Mouse (Mus musculus) heart, postnatal 0 days (tissue): ENCODE measurements around the gene Olfr907. TPM values are rescaled to one million over a fixed set of nuclear protein-coding genes. Genes with fewer than 3 reads are reported as not detected.

Experiments
- ATAC-seq: fragments of 200-750 bp; cut with Nextera tagmentation; 2 replicates; pipeline ENCODE4 v1.8.0; 2017; ENCODE audit warnings: low read depth, moderate number of reproducible peaks, moderate library complexity; ENCODE audit not compliant: insufficient read depth
- DNase-seq: peaks from one replicate; pipeline ENCODE4 v3.0.0-alpha.2; 2016; ENCODE audit warnings: low spot score
- H3K27ac ChIP-seq: fragments of 300-500 bp; sonication (generic); 2 replicates; pipeline ENCODE4 v1.5.1; 2014; ENCODE audit warnings: low read depth, mild to moderate bottlenecking
- H3K27me3 ChIP-seq: fragments of 300-500 bp; sonication (generic); 2 replicates; pipeline ENCODE4 v1.6.1; 2014; ENCODE audit warnings: low read length, mixed read lengths; ENCODE audit not compliant: control insufficient read depth, insufficient read depth
- H3K36me3 ChIP-seq: fragments of 300-500 bp; sonication (generic); replicated peaks from 2 replicates; pipeline ENCODE4 v1.6.1; 2014; ENCODE audit warnings: low read length, mixed read lengths; ENCODE audit not compliant: control insufficient read depth, insufficient read depth
- H3K4me1 ChIP-seq: fragments of 300-500 bp; sonication (generic); 2 replicates; pipeline ENCODE4 v1.6.1; 2014; ENCODE audit warnings: antibody characterized with exemption; ENCODE audit not compliant: control insufficient read depth, insufficient read depth
- H3K4me2 ChIP-seq: fragments of 300-500 bp; sonication (generic); 2 replicates; pipeline ENCODE4 v1.6.1; 2014; ENCODE audit warnings: low read depth, mild to moderate bottlenecking, low read length, moderate library complexity
- H3K4me3 ChIP-seq: fragments of 300-500 bp; sonication (generic); 2 replicates; pipeline ENCODE4 v1.5.1; 2014; ENCODE audit warnings: low read depth, low read length
- H3K9ac ChIP-seq: fragments of 300-500 bp; sonication (generic); replicated peaks from 2 replicates; pipeline ENCODE4 v1.6.1; 2014; ENCODE audit warnings: low read depth, low read length, mixed read lengths
- H3K9me3 ChIP-seq: fragments of 300-500 bp; sonication (generic); replicated peaks from 2 replicates; pipeline ENCODE4 v1.6.1; 2016; ENCODE audit warnings: low read length; ENCODE audit not compliant: control insufficient read depth
- CTCF ChIP-seq: IDR thresholded peaks from 2 replicates; pipeline ENCODE4 v1.5.1; 2016; ENCODE audit warnings: antibody characterized with exemption, control low read depth, low read depth
- EP300 ChIP-seq: IDR thresholded peaks from 2 replicates; pipeline ENCODE4 v1.6.1; 2016; ENCODE audit warnings: antibody characterized with exemption, low read depth
- WGBS: fragments of 180-500 bp; shearing (Covaris S2); extraction: QIAGEN DNeasy Blood & Tissue Kit; methylation state at CpG from one replicate; pipeline ENCODE4 v1.1.7; 2014; 5-methylcytosine and 5-hydroxymethylcytosine counted together
- polyA plus RNA-seq: library from polyadenylated mRNA; unstranded; fragments of >200 nt; fragmentation: Nextera tagmentation; extraction: Ambion mirVana; gene quantifications from 2 replicates; pipeline ENCODE4 v1.2.1, GENCODE M21; 2015
- total RNA-seq: library from RNA; depleted of rRNA; stranded (reverse); fragments of >200 nt; gene quantifications from 2 replicates; pipeline ENCODE4 v1.2.3, GENCODE M21; 2014; ENCODE audit warnings: low replicate concordance; rRNA removed

The Olfr907 gene
- total and polyA plus RNA-seq, 2 experiments from 2014 or later, result not detected

GRCm38 (mm10) chr9:38521280-38521679 lies 25.7 kb downstream of the Olfr907 start, which contains the start of gene Olfr911-ps1:
Olfr911-ps1 (plus strand) TSS chr9:38521580.
- H3K27ac ChIP-seq, result no peak within 1 kb of the TSS
- ATAC-seq, result no peak
- no peaks in the 10 kb centered on the region for H3K36me3 ChIP-seq
- H3K4me3 ChIP-seq, result no peak within 1 kb of the TSS
- H3K9me3 ChIP-seq, result no peaks in the 10 kb centered on the region
- DNase-seq, result no peak
- H3K4me2 ChIP-seq, result no peak within 1 kb of the TSS
- no peaks in the 10 kb centered on the region for H3K27me3 ChIP-seq
- WGBS, result 54% methylated on average over 1 of the region's 1 CpGs
- H3K9ac ChIP-seq, result no peak within 1 kb of the TSS
- TF ChIP-seq EP300 (no peak), CTCF (no peak)
- H3K4me1 ChIP-seq, result no peaks in the 10 kb centered on the region

GRCm38 (mm10) chr9:38537549-38537948 lies 41.9 kb downstream of the Olfr907 start, which contains the start of gene Olfr910:
Olfr910 (plus strand) TSS chr9:38537849.
- Histone ChIP-seq H3K27me3 (no peaks in the 10 kb centered on the region), H3K4me2 (no peak within 1 kb of the TSS), H3K36me3 (no peaks in the 10 kb centered on the region), H3K27ac (no peak within 1 kb of the TSS), H3K9ac (no peak within 1 kb of the TSS), H3K4me1 (no peaks in the 10 kb centered on the region), H3K4me3 (no peak within 1 kb of the TSS), H3K9me3 (peaks cover 4% of the 10 kb centered on the region; the same call in 1 of the 2 replicates)
- ATAC-seq, result no peak
- no peak for TF ChIP-seq EP300
- TF ChIP-seq CTCF, result no peak
- WGBS, result 79% methylated on average over 2 of the region's 2 CpGs
- no peak for DNase-seq

Other genes with a start within 250 kb of the Olfr907 start
- not detected in 2 replicates for gene Olfr143, start 243.0 kb upstream of the Olfr907 start, total RNA-seq
- not detected in 2 replicates for gene Olfr143, start 243.0 kb upstream of the Olfr907 start, polyA plus RNA-seq
- gene Olfr895, start 227.9 kb upstream of the Olfr907 start, total RNA-seq, result not detected in 2 replicates
- gene Olfr895, start 227.9 kb upstream of the Olfr907 start, polyA plus RNA-seq, result not detected in 2 replicates
- gene Olfr896-ps1, start 204.7 kb upstream of the Olfr907 start, total RNA-seq, result not detected in 2 replicates
- not detected in 2 replicates for gene Olfr896-ps1, start 204.7 kb upstream of the Olfr907 start, polyA plus RNA-seq
- not detected in 2 replicates for gene Olfr25, start 166.7 kb upstream of the Olfr907 start, total RNA-seq
- gene Olfr25, start 166.7 kb upstream of the Olfr907 start, polyA plus RNA-seq, result not detected in 2 replicates
- not detected in 2 replicates for gene Olfr898, start 147.4 kb upstream of the Olfr907 start, total RNA-seq
- gene Olfr898, start 147.4 kb upstream of the Olfr907 start, polyA plus RNA-seq, result not detected in 2 replicates
- not detected in 2 replicates for gene Olfr250, start 128.9 kb upstream of the Olfr907 start, total RNA-seq
- not detected in 2 replicates for gene Olfr250, start 128.9 kb upstream of the Olfr907 start, polyA plus RNA-seq
- not detected in 2 replicates for gene Olfr251, start 118.7 kb upstream of the Olfr907 start, total RNA-seq
- not detected in 2 replicates for gene Olfr251, start 118.7 kb upstream of the Olfr907 start, polyA plus RNA-seq
- gene Olfr147, start 94.1 kb upstream of the Olfr907 start, total RNA-seq, result not detected in 2 replicates
- not detected in 2 replicates for gene Olfr147, start 94.1 kb upstream of the Olfr907 start, polyA plus RNA-seq
- gene Olfr901, start 66.3 kb upstream of the Olfr907 start, total RNA-seq, result not detected in 2 replicates
- not detected in 2 replicates for gene Olfr901, start 66.3 kb upstream of the Olfr907 start, polyA plus RNA-seq
- gene Olfr902, start 48.1 kb upstream of the Olfr907 start, total RNA-seq, result not detected in 2 replicates
- not detected in 2 replicates for gene Olfr902, start 48.1 kb upstream of the Olfr907 start, polyA plus RNA-seq
- gene Olfr904, start 32.7 kb upstream of the Olfr907 start, total RNA-seq, result not detected in 2 replicates
- gene Olfr904, start 32.7 kb upstream of the Olfr907 start, polyA plus RNA-seq, result not detected in 2 replicates
- gene Olfr905, start 24.7 kb upstream of the Olfr907 start, total RNA-seq, result not detected in 2 replicates
- gene Olfr905, start 24.7 kb upstream of the Olfr907 start, polyA plus RNA-seq, result not detected in 2 replicates
- not detected in 2 replicates for gene Olfr906, start 8.7 kb upstream of the Olfr907 start, total RNA-seq
- gene Olfr906, start 8.7 kb upstream of the Olfr907 start, polyA plus RNA-seq, result not detected in 2 replicates
- not detected in 2 replicates for gene Olfr911-ps1, start 25.8 kb downstream of the Olfr907 start, total RNA-seq
- gene Olfr911-ps1, start 25.8 kb downstream of the Olfr907 start, polyA plus RNA-seq, result not detected in 2 replicates
- gene Olfr910, start 42.0 kb downstream of the Olfr907 start, total RNA-seq, result not detected in 2 replicates
- not detected in 2 replicates for gene Olfr910, start 42.0 kb downstream of the Olfr907 start, polyA plus RNA-seq
- gene Olfr912, start 84.4 kb downstream of the Olfr907 start, total RNA-seq, result not detected in 2 replicates
- gene Olfr912, start 84.4 kb downstream of the Olfr907 start, polyA plus RNA-seq, result not detected in 2 replicates
- gene Olfr913, start 97.0 kb downstream of the Olfr907 start, total RNA-seq, result not detected in 2 replicates
- gene Olfr913, start 97.0 kb downstream of the Olfr907 start, polyA plus RNA-seq, result not detected in 2 replicates
- not detected in 2 replicates for gene Olfr914, start 109.3 kb downstream of the Olfr907 start, total RNA-seq
- not detected in 2 replicates for gene Olfr914, start 109.3 kb downstream of the Olfr907 start, polyA plus RNA-seq
- not detected in 2 replicates for gene Olfr916, start 164.1 kb downstream of the Olfr907 start, total RNA-seq
- not detected in 2 replicates for gene Olfr916, start 164.1 kb downstream of the Olfr907 start, polyA plus RNA-seq
- not detected in 2 replicates for gene Olfr917, start 170.0 kb downstream of the Olfr907 start, total RNA-seq
- not detected in 2 replicates for gene Olfr917, start 170.0 kb downstream of the Olfr907 start, polyA plus RNA-seq
- gene Olfr918, start 178.8 kb downstream of the Olfr907 start, total RNA-seq, result not detected in 2 replicates
- not detected in 2 replicates for gene Olfr918, start 178.8 kb downstream of the Olfr907 start, polyA plus RNA-seq
- not detected in 2 replicates for gene Olfr919, start 207.9 kb downstream of the Olfr907 start, total RNA-seq
- gene Olfr919, start 207.9 kb downstream of the Olfr907 start, polyA plus RNA-seq, result not detected in 2 replicates
- 33.4 and 43.1 TPM in 2 replicates for gene Vwa5a, start 222.5 kb downstream of the Olfr907 start, total RNA-seq
- gene Vwa5a, start 222.5 kb downstream of the Olfr907 start, polyA plus RNA-seq, result 17.1 and 18.5 TPM in 2 replicates